Mouse (Mus musculus) thymus, postnatal 0 days (tissue): ENCODE data around the gene Gm10192. TPM values are rescaled to one million over a fixed set of nuclear protein-coding genes. Genes with fewer than 3 reads are reported as not detected.
"Not testable (repeated sequence)": the region's sequence is repeated elsewhere in the genome, so short reads cannot be mapped to it uniquely, and the experiment has no call there.

Experiments used
- DNase-seq: peaks from one replicate; pipeline ENCODE4 v3.0.0-alpha.2; 2015; ENCODE audit warnings: low spot score
- polyA plus RNA-seq: library from polyadenylated mRNA; unstranded; fragments of >200 nt; fragmentation: Nextera tagmentation; extraction: Ambion mirVana; gene quantifications from 2 replicates; pipeline ENCODE4 v1.2.1, GENCODE M21; 2015

Gm10192 gene
- polyA plus RNA-seq = not detected in 2 replicates

DNA sequence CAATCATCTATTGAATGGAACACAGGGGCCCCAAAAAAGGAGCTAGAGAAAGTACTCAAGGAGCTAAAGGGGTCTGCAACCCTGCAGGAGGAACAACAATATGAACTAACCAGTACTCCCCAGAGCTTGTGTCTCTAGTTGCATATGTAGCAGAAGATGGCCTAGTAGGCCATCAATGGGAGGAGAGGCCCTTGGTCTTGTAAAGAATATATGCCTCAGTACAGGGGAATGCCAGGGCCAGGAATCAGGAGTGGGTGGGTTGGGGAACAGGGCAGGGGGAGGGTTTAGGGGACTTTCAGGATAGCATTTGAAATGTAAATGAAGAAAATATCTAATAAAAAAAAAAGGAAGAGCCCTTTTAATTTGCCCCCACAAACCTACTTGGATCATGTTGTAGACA lies at the start of gene Gm10192:
TSS of gene Gm10192 (minus strand) at position 101 of the 400 bp plus-strand sequence.
- not testable (repeated sequence) for DNase-seq

DNA sequence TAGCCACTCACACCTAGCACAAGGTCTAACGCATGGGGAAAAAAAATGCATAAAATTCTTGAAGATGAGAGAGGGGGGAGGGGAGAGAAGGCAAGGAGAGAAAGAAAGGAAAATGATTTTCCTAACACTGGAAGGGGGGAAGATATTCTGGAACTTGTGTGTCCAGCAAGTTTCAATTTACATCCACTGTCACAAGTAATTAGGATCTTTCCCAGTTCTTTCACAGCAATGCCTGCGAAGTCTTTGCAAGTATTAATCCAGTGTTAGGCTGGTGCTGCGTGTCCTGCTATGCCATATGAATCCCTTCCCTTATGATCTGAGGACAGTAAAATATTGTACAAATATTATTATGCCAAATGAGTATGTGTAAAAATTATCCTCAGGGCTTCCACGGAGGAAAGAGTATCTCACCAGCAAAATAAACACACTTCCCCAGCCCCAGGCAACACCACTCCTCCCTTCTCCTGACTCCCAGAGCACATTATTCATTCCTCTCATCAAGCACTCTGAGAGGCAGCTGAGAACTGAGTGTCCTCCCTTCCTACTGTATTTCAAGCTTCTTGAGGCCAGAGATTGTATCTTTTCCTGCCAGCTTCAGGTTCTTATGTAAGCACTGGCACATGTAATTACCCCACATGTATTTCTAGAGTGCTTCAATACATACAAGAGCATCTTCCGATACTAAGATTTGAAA lies 47.6 kb upstream of the Gm10192 start:
- DNase-seq = no peak

DNA sequence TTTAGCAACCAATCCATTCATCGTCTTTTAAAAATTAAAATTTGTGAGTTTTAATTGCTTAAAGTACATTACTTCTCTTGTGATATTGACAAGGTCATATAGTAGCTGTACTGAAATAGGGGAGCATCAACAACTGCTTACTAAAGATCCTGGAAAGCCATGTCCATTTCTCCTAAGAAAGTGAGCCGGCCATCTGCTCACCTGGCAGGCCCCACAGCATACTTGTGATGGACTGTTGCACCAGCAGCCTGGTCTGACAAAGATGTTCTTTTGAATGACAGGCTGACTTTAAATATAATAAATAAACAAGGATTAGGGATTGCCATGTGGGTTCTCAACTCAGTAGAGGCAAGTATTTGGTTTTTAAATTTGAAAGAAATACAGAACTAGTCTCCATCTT lies 36.7 kb upstream of the Gm10192 start:
- DNase-seq = no peak

DNA sequence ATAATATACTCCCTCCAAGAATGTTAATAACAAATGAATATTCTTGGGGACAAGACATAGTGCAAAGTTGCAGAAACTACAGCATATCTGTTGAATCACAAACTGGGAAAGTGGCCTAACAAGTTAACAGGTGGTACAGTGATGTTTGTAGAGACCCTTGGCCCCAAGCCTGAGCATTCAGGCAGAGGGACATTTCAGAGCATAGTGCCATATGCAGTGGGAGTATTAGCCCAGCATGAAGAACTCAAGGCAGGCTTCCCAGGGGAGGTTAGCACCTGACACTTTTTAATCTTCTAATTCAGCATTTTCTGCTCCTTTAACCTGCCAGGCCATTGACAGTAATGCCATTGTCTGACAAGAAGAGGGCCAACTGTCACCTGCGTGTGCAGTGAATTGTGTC lies 34.9 kb upstream of the Gm10192 start:
- no peak for DNase-seq

DNA sequence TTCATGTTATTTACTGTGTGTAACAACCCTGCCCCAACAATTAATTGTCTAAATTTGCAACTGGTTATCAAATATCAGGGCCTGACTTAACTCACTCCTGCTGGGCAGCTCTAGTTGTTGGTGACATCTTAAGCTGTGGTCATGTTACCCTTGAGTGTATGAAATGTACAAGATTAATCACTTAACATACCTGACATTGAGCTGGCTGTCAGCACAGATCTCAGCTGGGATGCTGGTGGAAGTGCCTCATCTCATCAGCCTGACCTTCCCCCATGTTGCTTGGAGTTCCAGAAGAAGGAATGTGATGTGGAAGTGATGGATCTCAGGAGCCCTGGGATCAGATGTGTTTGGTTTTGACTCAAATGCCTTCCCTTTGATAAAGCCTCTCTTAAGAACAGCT lies 29.5 kb upstream of the Gm10192 start:
- DNase-seq = no peak

DNA sequence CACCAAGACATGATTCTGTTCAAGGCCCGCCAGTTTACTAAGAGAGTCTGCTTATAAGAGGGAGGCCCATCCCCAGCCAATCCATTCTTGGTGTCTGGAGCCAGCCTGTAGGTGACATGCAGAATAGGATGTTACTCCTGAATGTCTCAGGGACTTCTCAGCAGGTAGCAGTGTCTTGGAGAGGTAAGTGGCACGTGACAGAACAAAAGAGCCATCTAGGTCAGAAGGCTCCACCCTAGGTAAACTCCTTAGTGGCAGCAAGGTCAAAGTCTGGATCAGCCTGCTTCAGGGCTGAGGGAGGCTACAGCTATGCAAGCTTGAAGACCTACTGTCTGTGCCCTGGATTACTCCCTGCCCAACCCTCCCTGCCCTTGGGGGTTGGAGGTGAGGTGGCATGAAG lies 20.0 kb upstream of the Gm10192 start:
- DNase-seq = not testable (repeated sequence)

DNA sequence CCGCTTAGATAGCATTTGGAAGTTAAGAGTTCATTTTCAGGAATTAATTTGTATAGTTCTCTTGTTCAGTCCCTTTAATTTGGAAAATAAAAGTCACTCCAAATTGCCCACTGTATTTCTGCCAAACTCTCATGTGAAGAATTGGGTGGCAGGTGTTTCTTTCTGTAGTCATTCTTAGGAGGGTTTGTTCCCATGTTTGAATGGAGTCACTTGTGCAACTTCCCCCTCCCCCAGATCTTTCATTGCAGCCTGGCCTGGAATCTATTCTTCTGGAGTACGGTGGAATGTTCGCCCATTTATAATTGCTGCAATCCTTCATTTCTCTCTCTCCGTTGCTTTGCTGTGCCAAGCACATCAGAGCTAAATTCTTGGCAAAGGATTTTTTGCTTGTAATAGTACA lies 10.2 kb upstream of the Gm10192 start:
- DNase-seq = no peak

DNA sequence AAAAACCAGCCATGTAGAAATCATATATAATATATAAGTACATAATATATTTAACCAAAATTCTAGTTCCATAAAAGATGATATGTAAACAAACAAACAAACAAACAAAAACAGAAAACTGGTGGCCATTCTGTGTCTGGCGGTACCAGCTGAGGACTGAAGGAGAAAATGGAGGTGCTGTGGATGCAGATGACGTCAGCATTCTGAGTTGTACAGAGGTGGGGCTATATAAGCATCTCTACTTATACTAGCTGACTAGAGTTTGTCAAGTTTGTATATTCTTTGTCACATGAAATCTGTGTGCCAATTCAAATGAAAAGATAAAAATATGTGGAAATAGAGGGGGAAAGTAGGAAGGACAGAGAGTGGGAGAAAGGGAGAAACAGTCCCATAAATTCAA lies 9.6 kb upstream of the Gm10192 start:
- no peak for DNase-seq

DNA sequence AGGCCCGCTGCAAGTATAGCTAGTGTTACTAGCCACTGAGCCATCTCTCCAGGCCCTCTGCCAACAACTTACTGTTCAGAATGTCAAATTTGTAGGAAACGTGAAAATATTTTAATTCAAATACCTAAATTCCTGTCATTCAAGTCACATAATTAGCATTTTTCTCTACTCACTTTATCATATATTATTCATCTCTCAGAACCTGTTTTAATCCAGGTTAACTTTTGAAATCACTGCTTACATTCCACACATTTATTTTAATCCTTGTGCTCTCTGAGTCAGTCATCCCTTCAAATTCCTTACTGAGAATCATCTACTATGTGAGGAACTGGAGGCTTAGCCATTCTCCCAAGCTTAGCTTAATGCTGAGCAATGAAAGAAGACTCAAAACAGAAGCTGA lies 2.6 kb downstream of the Gm10192 start:
- DNase-seq = no peak

DNA sequence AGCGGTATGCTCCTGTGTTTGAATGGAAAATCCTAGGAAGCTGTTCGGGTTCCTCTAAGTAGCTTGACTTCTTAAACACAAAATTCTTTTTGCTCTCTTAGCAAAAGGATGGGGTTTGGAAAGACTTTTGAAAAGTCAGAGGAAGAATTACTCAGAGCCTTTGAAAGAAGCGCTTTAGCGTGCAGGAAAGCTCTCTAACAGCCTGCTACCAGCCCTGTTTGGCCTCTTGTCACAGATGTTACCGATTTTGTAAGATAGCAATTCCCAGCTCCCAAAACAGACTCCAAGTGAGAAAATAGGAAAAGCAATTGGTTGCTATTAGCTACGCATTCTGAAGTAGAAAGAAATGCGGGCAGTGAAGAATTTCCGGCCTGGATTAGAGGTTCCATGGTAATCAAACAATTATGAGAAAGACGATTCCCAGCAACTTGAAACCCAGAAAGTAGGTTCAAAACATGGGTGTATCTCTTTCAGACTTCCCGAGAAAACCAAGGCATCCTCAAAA lies 26.1 kb downstream of the Gm10192 start:
- no peak for DNase-seq

DNA sequence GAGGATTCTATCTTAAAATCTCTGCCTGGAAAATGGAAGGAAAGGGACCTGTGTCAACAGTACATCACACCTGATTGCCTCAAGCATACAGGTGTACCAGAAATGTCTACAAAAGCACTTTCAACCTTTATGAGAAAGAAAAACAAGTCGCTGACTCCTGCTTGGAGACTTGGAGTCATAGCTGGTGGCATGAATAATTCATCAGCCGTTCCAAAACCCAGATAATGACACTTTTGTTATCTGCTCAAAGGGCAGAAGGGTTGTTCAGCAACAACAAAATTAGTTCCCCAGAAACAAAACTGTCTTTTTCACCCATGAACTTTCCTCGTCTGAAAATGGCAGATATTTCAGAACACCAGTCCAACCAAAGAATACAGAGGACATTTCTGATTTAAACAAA lies 26.9 kb downstream of the Gm10192 start:
- no peak for DNase-seq

DNA sequence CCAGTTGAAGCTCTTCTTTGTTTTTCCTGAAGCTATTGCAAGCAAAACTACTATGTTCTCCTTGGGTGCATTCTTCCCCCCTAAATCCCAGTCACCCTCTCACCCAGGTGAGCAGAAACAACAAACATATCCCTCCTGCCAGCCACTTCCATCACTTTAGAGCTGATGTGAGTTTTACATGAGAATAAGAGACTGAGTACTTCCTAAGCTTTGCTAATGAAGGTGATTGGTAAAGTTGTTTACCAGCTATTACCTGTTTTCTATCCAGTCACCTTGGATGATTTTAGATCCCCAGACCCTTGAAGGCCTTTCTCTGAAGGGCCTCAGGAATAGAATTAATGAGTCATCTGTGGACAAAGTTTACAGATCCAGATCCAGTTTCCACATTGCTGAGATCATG lies 29.4 kb downstream of the Gm10192 start:
- DNase-seq = no peak

DNA sequence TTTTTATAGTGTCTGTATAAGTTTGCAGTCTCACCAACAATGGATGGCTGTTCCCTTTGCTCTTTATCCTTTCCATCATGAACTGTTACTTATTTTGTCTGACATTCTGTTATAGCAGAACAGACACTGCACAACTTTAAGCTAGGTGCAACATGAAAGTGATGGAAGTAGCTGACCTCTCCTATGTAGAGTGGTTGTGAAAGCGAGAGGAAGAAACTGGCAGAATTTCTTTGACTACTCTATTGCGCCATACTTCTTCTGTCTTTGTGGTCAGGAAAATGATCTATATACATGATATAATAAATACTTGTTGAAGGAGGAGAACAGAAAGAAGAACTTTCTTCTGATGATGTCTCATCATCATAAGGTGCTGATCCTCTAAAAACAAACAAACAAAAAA lies 40.5 kb downstream of the Gm10192 start:
- no peak for DNase-seq
